Mouse (Mus musculus) E14TG2a.4 (cell line): ENCODE results near the gene Slc12a3.

Experiments used
- H3K27me3 ChIP-seq: 2 replicates; pipeline ENCODE4 v1.6.1; 2014; ENCODE audit warnings: low read length, control low read depth; ENCODE audit not compliant: insufficient read depth
- H3K36me3 ChIP-seq: 2 replicates; pipeline ENCODE4 v1.6.1; 2014; ENCODE audit warnings: low read length, control low read depth; ENCODE audit not compliant: insufficient read depth
- H3K4me1 ChIP-seq: replicated peaks from 2 replicates; pipeline ENCODE4 v1.6.1; 2014; ENCODE audit warnings: low read depth, low read length, control low read depth
- H3K4me3 ChIP-seq: replicated peaks from 2 replicates; pipeline ENCODE4 v1.5.1; 2014; ENCODE audit warnings: mild to moderate bottlenecking, low read length
- H3K9me3 ChIP-seq: 2 replicates; pipeline ENCODE4 v1.6.1; 2014; ENCODE audit warnings: low read length, control low read depth
- CTCF ChIP-seq: conservative IDR thresholded peaks from 2 replicates; pipeline ENCODE4 v1.5.1; 2014; ENCODE audit warnings: low read length
- NANOG ChIP-seq: IDR thresholded peaks from 2 replicates; pipeline ENCODE4 v1.6.1; 2014; ENCODE audit warnings: borderline replicate concordance, low read length, mixed read lengths
- POU5F1 ChIP-seq: IDR thresholded peaks from 2 replicates; pipeline ENCODE4 v1.6.1; 2014; ENCODE audit warnings: low read length, borderline replicate concordance

The Slc12a3 gene

GRCm38 (mm10) chr8:94385506-94386213 lies 56.7 kb downstream of the Slc12a3 start:
- H3K36me3 ChIP-seq = peaks cover 15% of the 10 kb centered on the region
- H3K9me3 ChIP-seq = 0 out of 2 replicates have a peak, but pooled peaks cover 4% of the 10 kb centered on the region
- H3K4me3 ChIP-seq = peak overlapping the region; percentile 89
- no peak for TF ChIP-seq NANOG
- TF ChIP-seq POU5F1 = no peak
- TF ChIP-seq CTCF = no peak
- H3K4me1 ChIP-seq = peaks cover 29% of the 10 kb centered on the region
- peaks cover 10% of the 10 kb centered on the region for H3K27me3 ChIP-seq

GRCm38 (mm10) chr8:94386214-94387026 lies 57.4 kb downstream of the Slc12a3 start, which contains the start of gene Herpud1:
TSS of gene Herpud1 (plus strand) at chr8:94386438.
- Histone ChIP-seq H3K4me3 (peak within 1 kb of the TSS; percentile 89), H3K36me3 (peaks cover 23% of the 10 kb centered on the region), H3K9me3 (0 out of 2 replicates have a peak, but pooled peaks cover 4% of the 10 kb centered on the region), H3K27me3 (peaks cover 10% of the 10 kb centered on the region), H3K4me1 (peaks cover 29% of the 10 kb centered on the region)
- no peak for TF ChIP-seq CTCF
- no peak for TF ChIP-seq POU5F1

- Histone ChIP-seq H3K4me1 (peaks cover 29% of the 10 kb centered on the region), H3K4me3 (peak overlapping the region; percentile 89), H3K27me3 (peaks cover 8% of the 10 kb centered on the region), H3K9me3 (0 out of 2 replicates have a peak, but pooled peaks cover 4% of the 10 kb centered on the region), H3K36me3 (peaks cover 30% of the 10 kb centered on the region)
- no peak for TF ChIP-seq POU5F1
- no peak for TF ChIP-seq NANOG
- no peak for TF ChIP-seq CTCF
Observed at GRCm38 (mm10) chr8:94387027-94387684, 58.2 kb downstream of the Slc12a3 start.

- H3K36me3 ChIP-seq = peaks cover 36% of the 10 kb centered on the region
- H3K4me3 ChIP-seq = peak overlapping the region; percentile 89
- H3K4me1 ChIP-seq = peaks cover 29% of the 10 kb centered on the region
- TF ChIP-seq CTCF (no peak), NANOG (no peak), POU5F1 (no peak)
- peaks cover 8% of the 10 kb centered on the region for H3K27me3 ChIP-seq
- H3K9me3 ChIP-seq = 0 out of 2 replicates have a peak, but pooled peaks cover 4% of the 10 kb centered on the region
Observed at GRCm38 (mm10) chr8:94387785-94388184, 58.8 kb downstream of the Slc12a3 start.

- TF ChIP-seq NANOG (no peak), CTCF (no peak), POU5F1 (no peak)
- Histone ChIP-seq H3K27me3 (peaks cover under 1% of the 10 kb centered on the region), H3K36me3 (peaks cover 52% of the 10 kb centered on the region), H3K4me1 (peaks cover 29% of the 10 kb centered on the region), H3K9me3 (0 out of 2 replicates have a peak, but pooled peaks cover under 1% of the 10 kb centered on the region), H3K4me3 (no peak overlapping the region)
Observed at GRCm38 (mm10) chr8:94389531-94389930, 60.5 kb downstream of the Slc12a3 start.

- Histone ChIP-seq H3K36me3 (peaks cover 61% of the 10 kb centered on the region), H3K27me3 (no peaks in the 10 kb centered on the region), H3K4me3 (no peak overlapping the region), H3K9me3 (no peaks in the 10 kb centered on the region), H3K4me1 (peaks cover 22% of the 10 kb centered on the region)
- no peak for TF ChIP-seq POU5F1
- TF ChIP-seq NANOG = no peak
- TF ChIP-seq CTCF = no peak
Observed at GRCm38 (mm10) chr8:94390429-94390828, 61.4 kb downstream of the Slc12a3 start.

- H3K27me3 ChIP-seq = no peaks in the 10 kb centered on the region
- no peaks in the 10 kb centered on the region for H3K9me3 ChIP-seq
- peaks cover 65% of the 10 kb centered on the region for H3K36me3 ChIP-seq
- no peak for TF ChIP-seq NANOG
- TF ChIP-seq POU5F1 = no peak
- TF ChIP-seq CTCF = no peak
- H3K4me1 ChIP-seq = peaks cover 17% of the 10 kb centered on the region
- no peak overlapping the region for H3K4me3 ChIP-seq
Observed at GRCm38 (mm10) chr8:94390910-94391309, 61.9 kb downstream of the Slc12a3 start.

- TF ChIP-seq NANOG = no peak
- TF ChIP-seq CTCF = peak; percentile 51
- Histone ChIP-seq H3K27me3 (no peaks in the 10 kb centered on the region), H3K4me3 (no peak overlapping the region), H3K9me3 (no peaks in the 10 kb centered on the region), H3K4me1 (peaks cover 11% of the 10 kb centered on the region), H3K36me3 (peaks cover 70% of the 10 kb centered on the region)
Observed at GRCm38 (mm10) chr8:94392147-94392546, 63.1 kb downstream of the Slc12a3 start.
